Mouse (Mus musculus) cerebellum, adult 2 months (tissue): ENCODE results near the gene Wdr81. TPM values are rescaled to one million over a fixed set of nuclear protein-coding genes. Genes with fewer than 3 reads are reported as not detected.
"Not testable (repeated sequence)": the region's sequence is repeated elsewhere in the genome, so short reads cannot be mapped to it uniquely, and the experiment has no call there.

Source experiments
- DNase-seq, 2 experiments: peaks; one replicate each; pipeline ENCODE4 v3.0.0; 2021
- H3K27ac ChIP-seq: fragments of 200-500 bp; 2 replicates; pipeline ENCODE4 v1.5.1; 2012; ENCODE audit warnings: low read length, control low read depth, inconsistent platforms; ENCODE audit not compliant: insufficient read depth
- H3K27me3 ChIP-seq: fragments of 200-500 bp; 2 replicates; pipeline ENCODE4 v1.6.1; 2012; ENCODE audit warnings: inconsistent platforms, mild to moderate bottlenecking, low read length, moderate library complexity; ENCODE audit not compliant: control insufficient read depth, insufficient read depth
- H3K4me1 ChIP-seq: fragments of 200-500 bp; 2 replicates; pipeline ENCODE4 v1.6.1; 2011; ENCODE audit warnings: low read length; ENCODE audit not compliant: control insufficient read depth, insufficient read depth
- H3K4me3 ChIP-seq: fragments of 200-500 bp; replicated peaks from 2 replicates; pipeline ENCODE3; 2011; ENCODE audit warnings: mild to moderate bottlenecking, low read depth, low read length, control low read depth; ENCODE audit not compliant: insufficient read depth
- CTCF ChIP-seq: fragments of 200-500 bp; IDR thresholded peaks from 2 replicates; pipeline ENCODE4 v1.5.1; 2011; ENCODE audit warnings: low read depth, mild to moderate bottlenecking, control low read depth, low read length, moderate library complexity, borderline replicate concordance; ENCODE audit not compliant: insufficient read depth
- POLR2A ChIP-seq: fragments of 200-500 bp; IDR thresholded peaks from 2 replicates; pipeline ENCODE4 v1.6.1; 2011; ENCODE audit warnings: low read length, control low read depth, borderline replicate concordance; ENCODE audit not compliant: insufficient read depth
- WGBS: fragments of 180-500 bp; shearing (Covaris S2); methylation state at CpG from one replicate; pipeline ENCODE4 v1.1.7; 2018; 5-methylcytosine and 5-hydroxymethylcytosine counted together
- polyA plus RNA-seq: library from polyadenylated mRNA; depleted of rRNA; stranded (reverse); fragments of >200 nt; gene quantifications from 2 replicates; pipeline ENCODE4 v1.2.3, GENCODE M21; 2012

Wdr81 gene
- polyA plus RNA-seq, 1 experiment = 15.3 TPM

DNA sequence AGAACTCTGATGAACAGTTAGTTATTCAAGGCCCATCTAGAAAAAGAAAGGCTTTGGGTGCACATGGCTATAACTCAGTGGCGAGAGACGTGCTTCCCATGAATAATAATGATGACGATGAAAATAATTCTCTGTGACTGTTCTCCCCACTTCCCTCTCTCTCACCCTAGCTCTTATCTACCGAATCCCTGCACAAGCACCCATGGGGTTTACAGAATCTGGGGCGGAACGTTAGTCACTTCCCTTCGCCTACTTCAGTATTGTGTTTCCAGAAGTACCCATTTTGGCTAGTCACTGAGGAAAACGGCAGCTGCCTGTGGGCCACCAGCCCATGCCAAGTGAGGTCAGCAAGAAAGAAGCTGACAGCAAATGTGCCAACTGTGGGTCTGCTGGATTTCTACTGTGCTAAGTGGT lies 4.1 kb upstream of the Wdr81 start:
- no peak overlapping the region for H3K4me3 ChIP-seq
- peaks cover 16% of the 10 kb centered on the region for H3K4me1 ChIP-seq
- H3K27ac ChIP-seq = no peak overlapping the region
- 49% methylated on average over 8 of the region's 8 CpGs for WGBS
- DNase-seq = no peak
- no peaks in the 10 kb centered on the region for H3K27me3 ChIP-seq
- TF ChIP-seq POLR2A (no peak), CTCF (no peak)

DNA sequence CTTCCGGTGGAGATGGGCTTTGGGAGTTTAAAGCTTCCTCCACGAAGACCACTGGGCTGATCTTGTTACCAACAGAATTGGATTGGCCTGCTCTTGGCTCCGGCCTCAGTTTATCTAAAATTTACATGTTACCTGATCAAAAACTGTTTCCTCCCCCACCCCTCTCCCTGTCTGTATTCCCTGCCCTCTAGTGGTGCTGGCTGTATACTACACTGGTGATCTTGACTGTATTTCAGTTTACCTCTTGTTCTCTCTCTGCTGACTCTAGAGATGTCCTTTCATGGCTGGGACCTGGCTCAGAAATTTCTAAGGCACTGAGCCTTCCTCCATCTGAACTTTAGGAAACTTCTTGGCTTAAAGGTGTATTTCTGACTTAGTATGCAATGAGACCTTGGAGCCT lies 3.7 kb upstream of the Wdr81 start:
- no peaks in the 10 kb centered on the region for H3K27me3 ChIP-seq
- TF ChIP-seq CTCF (peak; percentile 58; the same call in 1 of the 2 replicates), POLR2A (no peak)
- peaks cover 20% of the 10 kb centered on the region for H3K4me1 ChIP-seq
- DNase-seq = peak in 1 of 2 experiments; percentile 45
- H3K27ac ChIP-seq = no peak overlapping the region
- WGBS = 19% methylated on average over 3 of the region's 3 CpGs
- H3K4me3 ChIP-seq = no peak overlapping the region

DNA sequence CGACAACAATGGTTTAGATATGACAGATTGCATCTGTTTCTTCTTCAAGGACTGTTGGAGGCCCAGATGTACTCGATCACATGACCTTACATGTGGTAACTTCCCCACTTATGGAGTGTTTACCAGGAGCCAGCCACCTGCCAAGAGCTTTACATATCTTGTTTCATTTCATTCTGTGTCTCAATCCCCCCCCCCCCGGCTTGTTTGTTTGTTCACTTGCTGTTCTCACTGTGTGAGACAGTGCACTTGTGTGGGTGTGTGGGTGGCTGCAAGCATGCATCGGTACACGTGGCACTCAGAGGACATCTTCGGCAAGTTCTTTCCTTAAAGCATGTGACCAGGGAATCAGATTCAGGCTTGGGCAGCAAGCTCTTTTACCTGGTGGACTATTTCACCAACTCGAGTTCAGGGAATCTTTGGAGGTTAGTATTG lies 1.9 kb upstream of the Wdr81 start:
- 92% methylated on average over 7 of the region's 7 CpGs for WGBS
- Histone ChIP-seq H3K27me3 (no peaks in the 10 kb centered on the region), H3K4me3 (no peak overlapping the region), H3K4me1 (peaks cover 20% of the 10 kb centered on the region), H3K27ac (no peak overlapping the region)
- no peak for DNase-seq
- no peak for TF ChIP-seq CTCF
- TF ChIP-seq POLR2A = no peak

DNA sequence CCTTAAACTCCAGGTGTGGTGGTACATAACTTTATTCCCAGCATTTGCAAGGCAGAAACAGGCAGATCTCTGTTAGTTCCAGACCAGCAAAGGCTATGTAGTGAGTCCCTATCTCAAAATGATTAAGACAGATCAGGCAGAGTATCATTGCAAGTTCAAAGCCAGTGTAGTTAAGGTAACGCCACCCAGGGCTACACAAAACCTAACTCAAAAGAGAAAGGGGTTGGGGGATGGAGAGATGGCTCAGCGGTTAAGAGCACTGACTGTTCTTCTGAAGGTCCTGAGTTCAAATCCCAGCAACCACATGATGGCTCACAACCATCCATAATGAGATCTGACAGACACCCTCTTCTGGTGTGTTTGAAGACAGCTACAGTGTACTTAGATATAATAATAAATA lies 1.5 kb upstream of the Wdr81 start:
- peaks cover 24% of the 10 kb centered on the region for H3K4me1 ChIP-seq
- H3K27ac ChIP-seq, H3K27me3 ChIP-seq, H3K4me3 ChIP-seq, DNase-seq: not testable (repeated sequence)
- 97% methylated on average over 2 of the region's 2 CpGs for WGBS

DNA sequence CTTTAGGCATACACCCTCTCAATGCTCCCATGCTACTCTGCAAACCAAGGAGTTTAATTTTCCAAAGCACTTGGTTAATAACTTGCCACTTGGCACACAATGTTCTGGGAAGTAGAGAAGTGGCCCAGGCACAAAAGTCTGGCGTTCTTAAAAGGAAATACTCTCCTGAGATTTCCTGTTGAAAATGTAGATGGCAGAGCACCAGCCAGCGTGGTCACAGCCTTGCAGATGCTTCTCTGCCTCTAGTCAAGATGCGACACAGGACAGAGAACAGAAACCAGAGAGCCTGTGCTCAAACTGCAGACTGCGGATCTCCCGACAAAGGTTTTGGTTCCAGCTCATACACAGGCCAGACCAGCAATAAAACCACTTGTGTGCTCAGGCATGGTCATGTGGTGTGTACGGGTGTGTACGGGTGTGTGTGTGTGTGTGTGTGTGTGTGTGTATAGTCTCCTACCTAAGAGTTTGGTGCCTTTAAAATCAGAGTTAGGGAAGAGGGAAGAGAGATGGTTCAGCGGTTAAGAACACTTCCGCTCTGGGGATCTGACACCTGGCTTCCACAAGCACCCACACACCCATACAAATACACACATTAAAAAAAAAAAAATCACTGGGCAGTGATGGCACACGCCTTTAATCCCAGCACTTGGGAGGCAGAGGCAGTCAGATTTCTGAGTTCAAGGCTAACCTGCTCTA lies 672 bp upstream of the Wdr81 start:
- no peak for DNase-seq
- 61% methylated on average over 10 of the region's 10 CpGs for WGBS
- TF ChIP-seq CTCF (no peak), POLR2A (no peak)
- peak overlapping the region; percentile 54; the same call in 1 of the 2 replicates for H3K27ac ChIP-seq
- peak overlapping the region; percentile 73 for H3K4me3 ChIP-seq
- H3K4me1 ChIP-seq = peaks cover 32% of the 10 kb centered on the region
- H3K27me3 ChIP-seq = no peaks in the 10 kb centered on the region

DNA sequence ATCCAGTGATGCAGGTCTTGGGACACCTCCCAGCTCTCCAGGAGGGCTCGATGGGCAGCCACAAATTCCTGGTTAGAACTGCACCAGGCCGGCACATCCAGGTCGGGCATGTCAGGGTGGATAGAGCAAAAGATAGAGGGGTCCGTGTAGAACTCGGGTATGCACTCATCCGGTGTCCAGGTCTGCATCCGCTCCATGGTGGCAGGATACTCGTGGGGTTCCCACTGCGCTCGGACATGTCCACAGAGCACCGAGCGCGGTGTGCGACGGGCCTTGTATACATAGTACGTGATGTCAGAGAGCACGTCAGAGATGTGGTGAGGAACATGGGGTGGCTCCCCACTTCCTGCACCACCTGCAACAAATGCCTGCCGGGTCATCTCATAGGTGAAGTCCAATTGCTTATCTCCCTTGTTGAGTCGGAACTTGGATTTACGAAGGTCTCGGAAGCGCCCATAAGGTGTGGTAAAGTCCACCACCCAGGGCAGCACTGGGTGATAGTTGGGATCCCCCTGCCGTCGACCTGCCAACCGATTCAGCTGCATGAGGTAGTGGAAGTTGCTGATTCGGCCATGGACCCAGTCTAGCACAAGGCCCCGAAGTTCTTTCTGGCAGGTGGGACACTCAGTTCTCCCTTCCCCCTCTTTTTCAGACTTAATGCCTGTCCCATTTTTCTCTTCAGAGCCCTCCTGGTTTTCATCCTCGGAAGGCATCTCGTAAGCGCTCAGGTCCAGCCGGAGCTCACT lies 1.5 kb downstream of the Wdr81 start:
- no peak for TF ChIP-seq CTCF
- TF ChIP-seq POLR2A = no peak
- Histone ChIP-seq H3K27ac (no peak overlapping the region), H3K27me3 (no peaks in the 10 kb centered on the region), H3K4me3 (peak overlapping the region; percentile 73), H3K4me1 (peaks cover 35% of the 10 kb centered on the region)
- DNase-seq = no peak
- 92% methylated on average over 31 of the region's 31 CpGs for WGBS

DNA sequence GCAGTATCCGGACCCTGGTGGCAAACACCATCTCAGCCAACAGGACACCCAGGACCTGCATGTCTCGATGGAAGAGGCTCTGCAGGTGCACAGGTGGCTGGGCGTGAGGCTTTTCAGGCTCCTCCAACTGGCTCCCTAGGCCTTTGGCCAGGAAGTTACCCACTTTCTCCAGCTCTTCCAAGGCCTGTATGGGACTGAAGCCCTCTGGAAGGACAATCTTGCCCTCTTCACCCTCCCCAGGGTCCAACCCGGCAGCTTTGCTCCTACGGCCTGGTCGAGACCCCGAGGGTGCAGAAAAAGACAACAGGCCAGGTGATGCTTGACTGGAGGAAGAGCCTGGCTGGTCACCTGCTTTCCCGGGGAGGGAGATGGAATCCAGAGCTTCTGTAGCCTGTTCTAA lies 2.4 kb downstream of the Wdr81 start:
- Histone ChIP-seq H3K27ac (no peak overlapping the region), H3K4me3 (no peak overlapping the region), H3K27me3 (no peaks in the 10 kb centered on the region), H3K4me1 (peaks cover 35% of the 10 kb centered on the region)
- WGBS = 86% methylated on average over 8 of the region's 8 CpGs
- TF ChIP-seq POLR2A = no peak
- no peak for TF ChIP-seq CTCF
- DNase-seq = no peak

DNA sequence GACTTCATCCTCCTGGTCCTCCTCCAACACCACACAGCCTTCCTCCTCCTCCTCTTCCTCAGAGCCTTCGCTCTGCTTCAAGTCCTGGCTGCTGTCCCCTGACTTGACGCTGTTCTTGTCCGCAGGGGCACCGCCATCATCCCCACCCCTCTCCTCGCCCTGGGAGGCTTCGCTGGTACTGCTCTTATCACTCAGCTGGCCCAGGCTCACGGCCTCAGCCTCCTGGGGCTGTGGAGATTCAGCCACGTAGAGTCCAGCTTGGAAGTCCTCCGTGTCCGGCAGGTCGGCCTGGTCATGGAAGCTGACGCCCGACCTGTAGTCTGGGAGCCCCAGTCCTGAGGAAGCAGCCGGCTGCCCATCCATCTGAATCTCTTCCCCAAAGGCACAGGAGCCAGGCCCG lies 3.6 kb downstream of the Wdr81 start:
- H3K27me3 ChIP-seq = no peaks in the 10 kb centered on the region
- H3K27ac ChIP-seq = no peak overlapping the region
- 82% methylated on average over 15 of the region's 15 CpGs for WGBS
- TF ChIP-seq POLR2A = no peak
- TF ChIP-seq CTCF = no peak
- no peak overlapping the region for H3K4me3 ChIP-seq
- no peak for DNase-seq
- H3K4me1 ChIP-seq = peaks cover 35% of the 10 kb centered on the region
